Mouse (Mus musculus) granulocyte monocyte progenitor cell, adult 5-6 weeks (primary cell): ENCODE data around the gene Amotl1. TPM values are rescaled to one million over a fixed set of nuclear protein-coding genes. Genes with fewer than 3 reads are reported as not detected.

Experiments
- ATAC-seq: replicated peaks from 2 replicates; pipeline ENCODE4 v1.8.0; 2016; ENCODE audit warnings: mild to moderate bottlenecking, moderate TSS enrichment, inconsistent platforms; ENCODE audit not compliant: poor library complexity, severe bottlenecking
- total RNA-seq, 2 experiments: library from RNA; stranded (forward) in 1 of 2; stranded (reverse) in 1 of 2; fragments of 200-712, 200-1000 nt in 1 of 2; fragments of >200 nt in 1 of 2; fragmentation: Nextera tagmentation in 1 of 2; gene quantifications; 2 replicates each; pipeline ENCODE4 v1.2.3; 2014 to 2017

Amotl1 gene
- total RNA-seq, 2 experiments from 2014 or later, result not detected

- no peak for ATAC-seq
Observed at GRCm38 (mm10) chr9:14560545-14560944, 84.3 kb downstream of the Amotl1 start.

GRCm38 (mm10) chr9:14559996-14560395, 84.9 kb downstream of the Amotl1 start:
- no peak for ATAC-seq

GRCm38 (mm10) chr9:14559430-14559829, 85.4 kb downstream of the Amotl1 start:
- no peak for ATAC-seq

- ATAC-seq, result no peak
Observed at GRCm38 (mm10) chr9:14558332-14558731, 86.5 kb downstream of the Amotl1 start.

GRCm38 (mm10) chr9:14548366-14548761, 96.5 kb downstream of the Amotl1 start:
- no peak for ATAC-seq

GRCm38 (mm10) chr9:14547584-14548365, 97.1 kb downstream of the Amotl1 start:
- no peak for ATAC-seq

- ATAC-seq, result no peak
Observed at GRCm38 (mm10) chr9:14544034-14544757, 100.7 kb downstream of the Amotl1 start.

- ATAC-seq, result no peak
Observed at GRCm38 (mm10) chr9:14534833-14535456, 109.9 kb downstream of the Amotl1 start.

GRCm38 (mm10) chr9:14533659-14534058, 111.2 kb downstream of the Amotl1 start:
- no peak for ATAC-seq

- ATAC-seq, result no peak
Observed at GRCm38 (mm10) chr9:14532283-14532682, 112.6 kb downstream of the Amotl1 start.

GRCm38 (mm10) chr9:14530004-14530403, 114.9 kb downstream of the Amotl1 start:
- no peak for ATAC-seq

GRCm38 (mm10) chr9:14523408-14524043, 121.3 kb downstream of the Amotl1 start:
- peak; percentile 94 for ATAC-seq

- no peak for ATAC-seq
Observed at GRCm38 (mm10) chr9:14521695-14522094, 123.2 kb downstream of the Amotl1 start.

GRCm38 (mm10) chr9:14520971-14521670, 123.7 kb downstream of the Amotl1 start:
- ATAC-seq, result peak; percentile 56

GRCm38 (mm10) chr9:14518105-14518504, 126.8 kb downstream of the Amotl1 start:
- ATAC-seq, result no peak

- ATAC-seq, result no peak
Observed at GRCm38 (mm10) chr9:14517296-14517695, 127.6 kb downstream of the Amotl1 start.

GRCm38 (mm10) chr9:14512633-14513445, 132.0 kb downstream of the Amotl1 start:
- peak; percentile 37; the same call in 1 of the 2 replicates for ATAC-seq

GRCm38 (mm10) chr9:14500916-14501424, 143.9 kb downstream of the Amotl1 start:
- ATAC-seq, result no peak
